Mouse (Mus musculus) stomach, embryonic 14.5 days (tissue): ENCODE results near the gene Epo. TPM values are rescaled to one million over a fixed set of nuclear protein-coding genes. Genes with fewer than 3 reads are reported as not detected.

ENCODE experiments used
- ATAC-seq: fragments of 200-750 bp; cut with Nextera tagmentation; 2 replicates; pipeline ENCODE4 v1.8.0; 2017; ENCODE audit warnings: low read depth, moderate TSS enrichment; ENCODE audit not compliant: insufficient number of reproducible peaks, insufficient read depth, low FRiP score
- H3K27ac ChIP-seq: fragments of 300-500 bp; sonication (generic); 2 replicates; pipeline ENCODE4 v1.5.1; 2014; ENCODE audit warnings: mild to moderate bottlenecking, low read length, moderate library complexity, mixed read lengths
- H3K27me3 ChIP-seq: fragments of 300-500 bp; sonication (generic); 2 replicates; pipeline ENCODE4 v1.6.1; 2014; ENCODE audit warnings: low read length, control low read depth, mixed read lengths; ENCODE audit not compliant: control insufficient read depth, insufficient read depth
- H3K36me3 ChIP-seq: fragments of 300-500 bp; sonication (generic); 2 replicates; pipeline ENCODE4 v1.6.1; 2014; ENCODE audit warnings: mild to moderate bottlenecking, control low read depth, low read length, moderate library complexity, mixed read lengths; ENCODE audit not compliant: control insufficient read depth, insufficient read depth
- H3K4me1 ChIP-seq: fragments of 300-500 bp; sonication (generic); 2 replicates; pipeline ENCODE4 v1.6.1; 2014; ENCODE audit warnings: low read length, control low read depth, mixed read lengths; ENCODE audit not compliant: control insufficient read depth, insufficient read depth
- H3K4me2 ChIP-seq: fragments of 300-500 bp; sonication (generic); replicated peaks from 2 replicates; pipeline ENCODE4 v1.6.1; 2014; ENCODE audit warnings: low read depth, low read length, control low read depth
- H3K4me3 ChIP-seq: fragments of 300-500 bp; sonication (generic); 2 replicates; pipeline ENCODE4 v1.5.1; 2014; ENCODE audit warnings: low read depth, low read length, control low read depth
- H3K9ac ChIP-seq: fragments of 300-500 bp; sonication (generic); replicated peaks from 2 replicates; pipeline ENCODE4 v1.6.1; 2014; ENCODE audit warnings: low read depth, mild to moderate bottlenecking, control low read depth, low read length, moderate library complexity, mixed read lengths
- H3K9me3 ChIP-seq: fragments of 300-500 bp; sonication (generic); 2 replicates; pipeline ENCODE4 v1.6.1; 2016; ENCODE audit warnings: low read depth, low read length, control low read depth; ENCODE audit not compliant: control insufficient read depth
- WGBS: fragments of 180-500 bp; shearing (Covaris S2); extraction: QIAGEN DNeasy Blood & Tissue Kit; methylation state at CpG from one replicate; pipeline ENCODE4 v1.1.7; 2014; 5-methylcytosine and 5-hydroxymethylcytosine counted together
- polyA plus RNA-seq: library from polyadenylated mRNA; unstranded; fragments of >200 nt; fragmentation: Nextera tagmentation; extraction: Ambion mirVana; gene quantifications from 2 replicates; pipeline ENCODE4 v1.2.1, GENCODE M21; 2014

The Epo gene
- 0.38 TPM in 1 of 2 replicates, not detected in the other for polyA plus RNA-seq

GRCm38 (mm10) chr5:137533117-137533827 is at the start of gene Epo, which contains the start of gene Gnb2:
Gene Epo (minus strand): TSS chr5:137533242.
Gene Gnb2 (minus strand): TSS chr5:137533510.
- Histone ChIP-seq H3K4me1 (0 out of 2 replicates have a peak, but pooled peaks cover 4% of the 10 kb centered on the region), H3K9ac (peak within 1 kb of the TSS; percentile 67), H3K4me3 (peak within 1 kb of the TSS; percentile 90), H3K27me3 (no peaks in the 10 kb centered on the region), H3K4me2 (peak within 1 kb of the TSS; percentile 91), H3K36me3 (peaks cover 20% of the 10 kb centered on the region), H3K9me3 (no peaks in the 10 kb centered on the region), H3K27ac (peak within 1 kb of the TSS; percentile 92)
- ATAC-seq, result peak; percentile 78
- WGBS, result under 1% methylated on average over 40 of the region's 40 CpGs

DNA sequence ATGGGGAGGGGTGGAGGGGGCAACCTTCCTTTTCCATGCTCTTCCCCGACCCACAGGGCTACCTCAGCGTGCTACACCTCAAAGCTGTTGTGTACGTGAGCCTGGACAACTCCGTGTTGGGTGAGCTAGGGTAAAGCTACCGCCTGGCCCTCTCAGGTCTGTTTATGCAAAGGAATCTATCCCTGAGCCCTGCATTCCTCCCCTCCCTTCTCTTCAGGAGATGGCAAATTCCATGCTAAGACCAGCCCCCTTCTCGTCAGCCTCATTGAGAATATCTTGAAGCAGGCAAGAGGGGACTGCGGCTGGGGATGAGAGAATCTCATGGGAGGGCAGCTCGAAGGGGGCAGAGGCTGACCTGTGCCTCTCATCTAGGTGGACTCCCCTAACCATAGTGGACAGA is 49.7 kb upstream of the Epo start:
- Histone ChIP-seq H3K36me3 (no peaks in the 10 kb centered on the region), H3K27ac (no peak overlapping the region), H3K4me1 (no peaks in the 10 kb centered on the region), H3K27me3 (0 out of 2 replicates have a peak, but pooled peaks cover 2% of the 10 kb centered on the region), H3K4me2 (peak overlapping the region; percentile 30; the same call in 1 of the 2 replicates), H3K9ac (no peak overlapping the region), H3K4me3 (no peak overlapping the region), H3K9me3 (peaks cover 2% of the 10 kb centered on the region; the same call in 1 of the 2 replicates)
- ATAC-seq, result no peak
- 26% methylated on average over 8 of the region's 8 CpGs for WGBS

DNA sequence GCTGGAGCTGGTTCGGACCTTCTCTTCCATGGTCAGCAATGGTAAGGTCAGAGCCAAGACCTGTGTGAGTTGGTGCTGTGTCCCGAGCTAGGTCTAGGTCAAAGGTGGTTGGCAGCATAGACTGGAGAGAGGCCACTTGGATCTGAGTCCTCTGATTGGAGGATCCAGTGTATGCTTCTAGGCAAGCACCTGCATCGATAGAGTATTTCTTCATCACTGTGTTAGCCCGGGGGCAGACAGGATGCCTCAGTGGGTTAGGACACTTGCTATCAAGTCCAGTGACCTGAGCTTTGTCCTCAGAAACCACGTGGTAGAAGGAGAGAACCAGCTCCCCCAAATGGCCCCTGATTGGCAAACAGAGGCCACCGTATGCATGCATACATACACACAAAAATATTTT is 47.2 kb upstream of the Epo start:
- Histone ChIP-seq H3K9ac (no peak overlapping the region), H3K4me3 (no peak overlapping the region), H3K27ac (no peak overlapping the region), H3K4me1 (no peaks in the 10 kb centered on the region), H3K4me2 (no peak overlapping the region), H3K9me3 (no peaks in the 10 kb centered on the region), H3K36me3 (no peaks in the 10 kb centered on the region), H3K27me3 (0 out of 2 replicates have a peak, but pooled peaks cover 2% of the 10 kb centered on the region)
- ATAC-seq, result no peak
- WGBS, result 76% methylated on average over 6 of the region's 6 CpGs

GRCm38 (mm10) chr5:137574470-137574901 is 41.4 kb upstream of the Epo start:
- Histone ChIP-seq H3K4me3 (peak overlapping the region; percentile 20; the same call in 1 of the 2 replicates), H3K27ac (no peak overlapping the region), H3K27me3 (no peaks in the 10 kb centered on the region), H3K36me3 (no peaks in the 10 kb centered on the region), H3K9me3 (no peaks in the 10 kb centered on the region), H3K4me2 (peak overlapping the region; percentile 46), H3K9ac (no peak overlapping the region), H3K4me1 (no peaks in the 10 kb centered on the region)
- 9% methylated on average over 27 of the region's 27 CpGs for WGBS
- ATAC-seq, result no peak

- Histone ChIP-seq H3K4me2 (no peak overlapping the region), H3K36me3 (no peaks in the 10 kb centered on the region), H3K27me3 (no peaks in the 10 kb centered on the region), H3K27ac (no peak overlapping the region), H3K9ac (no peak overlapping the region), H3K4me3 (no peak overlapping the region), H3K4me1 (no peaks in the 10 kb centered on the region), H3K9me3 (no peaks in the 10 kb centered on the region)
- ATAC-seq, result peak; percentile 56; the same call in 1 of the 2 replicates
- 78% methylated on average over 17 of the region's 17 CpGs for WGBS
Measured at GRCm38 (mm10) chr5:137570691-137571586, 37.9 kb upstream of the Epo start.

GRCm38 (mm10) chr5:137570181-137570580 is 37.1 kb upstream of the Epo start:
- no peaks in the 10 kb centered on the region for H3K9me3 ChIP-seq
- no peaks in the 10 kb centered on the region for H3K4me1 ChIP-seq
- no peak for ATAC-seq
- H3K4me2 ChIP-seq, result no peak overlapping the region
- no peaks in the 10 kb centered on the region for H3K27me3 ChIP-seq
- no peak overlapping the region for H3K4me3 ChIP-seq
- H3K27ac ChIP-seq, result no peak overlapping the region
- H3K36me3 ChIP-seq, result no peaks in the 10 kb centered on the region
- no peak overlapping the region for H3K9ac ChIP-seq
- 46% methylated on average over 7 of the region's 7 CpGs for WGBS

- Histone ChIP-seq H3K9me3 (no peaks in the 10 kb centered on the region), H3K4me2 (no peak within 1 kb of the TSS), H3K4me1 (no peaks in the 10 kb centered on the region), H3K36me3 (no peaks in the 10 kb centered on the region), H3K27me3 (no peaks in the 10 kb centered on the region), H3K27ac (no peak within 1 kb of the TSS), H3K4me3 (no peak within 1 kb of the TSS), H3K9ac (no peak within 1 kb of the TSS)
- 26% methylated on average over 9 of the region's 9 CpGs for WGBS
- ATAC-seq, result peak; percentile 59
Measured at GRCm38 (mm10) chr5:137569665-137570064, 36.6 kb upstream of the Epo start, which contains the start of gene Tfr2. Gene Tfr2 (plus strand): TSS chr5:137569840.

DNA sequence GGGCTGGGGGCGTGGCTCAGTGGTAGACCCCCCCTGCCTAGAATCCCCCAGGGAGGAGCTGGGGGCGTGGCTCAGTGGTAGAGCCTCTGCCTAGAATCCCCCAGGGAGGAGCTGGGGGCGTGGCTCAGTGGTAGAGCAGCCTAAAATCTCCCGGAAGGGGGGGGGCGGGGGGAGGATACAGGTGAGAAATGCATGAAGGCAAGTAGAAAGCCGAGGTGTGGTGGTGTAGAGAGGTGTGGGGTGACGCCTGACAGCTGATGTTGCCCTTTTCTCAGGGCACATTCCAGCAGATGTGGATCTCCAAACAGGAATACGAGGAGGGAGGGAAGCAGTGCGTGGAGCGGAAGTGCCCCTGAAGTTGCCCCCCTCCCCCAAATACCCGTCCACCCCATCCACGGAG is 36.0 kb upstream of the Epo start:
- Histone ChIP-seq H3K9me3 (no peaks in the 10 kb centered on the region), H3K4me3 (no peak overlapping the region), H3K27me3 (no peaks in the 10 kb centered on the region), H3K4me1 (no peaks in the 10 kb centered on the region), H3K27ac (no peak overlapping the region), H3K9ac (no peak overlapping the region), H3K4me2 (no peak overlapping the region), H3K36me3 (no peaks in the 10 kb centered on the region)
- no peak for ATAC-seq
- WGBS, result 68% methylated on average over 12 of the region's 12 CpGs
